Mouse (Mus musculus) olfactory bulb, adult 2 months (tissue): ENCODE data around the gene Cbln3.

ENCODE experiments used
- CTCF ChIP-seq: fragments of 200-500 bp; IDR thresholded peaks from 2 replicates; pipeline ENCODE4 v1.5.1; 2012; ENCODE audit warnings: low read depth, mild to moderate bottlenecking, low read length, moderate library complexity; ENCODE audit not compliant: insufficient read depth
- POLR2A ChIP-seq: fragments of 200-500 bp; IDR thresholded peaks from 2 replicates; pipeline ENCODE4 v1.6.1; 2012; ENCODE audit warnings: mild to moderate bottlenecking, low read depth, low read length, moderate library complexity; ENCODE audit not compliant: insufficient read depth

- TF ChIP-seq CTCF (no peak), POLR2A (no peak)
These were observed 14.8 kb upstream of the Cbln3 start for GRCm38 (mm10) chr14:55898947-55899346.
